23 mouse cellular contexts compared by ENCODE assay signal in the genomic region with DNA sequence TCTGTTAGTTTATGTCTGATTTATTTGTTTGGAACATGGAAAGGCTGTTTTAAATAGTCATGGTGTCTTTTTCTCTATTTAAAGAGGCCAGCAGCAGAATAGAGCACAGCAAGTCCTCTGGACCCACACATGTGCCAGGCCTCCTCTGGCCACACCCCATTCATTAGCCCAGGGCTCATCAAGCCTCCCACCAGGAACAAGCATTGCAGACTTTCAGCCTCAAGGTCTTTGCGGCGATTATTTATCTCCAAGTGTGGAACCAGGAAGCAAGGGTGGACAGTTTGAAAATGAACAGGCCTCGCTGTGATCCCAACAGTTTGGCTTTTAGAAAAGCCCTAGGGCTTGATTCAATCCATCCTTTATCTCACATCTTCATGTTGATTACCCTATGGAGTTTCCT. TPM values are rescaled to one million over a fixed set of nuclear protein-coding genes. Genes with fewer than 3 reads are reported as not detected.
A peak's percentile ranks its signal among the peaks of the same experiment; 100 is the strongest.
DNase-seq lines count a peak whose midpoint lies in the region; ATAC-seq and TF ChIP-seq lines count a peak whose summit lies in the region.
"Had no signal": no experiment of that assay in that cellular context is flagged by ENCODE, and none has a peak within 500 bp of the region (broad histone marks: within the 10 kb centered on the region; RNA-seq: fewer than 3 reads in every experiment).

No protein-coding gene starts in this region.

- peaks cover 5% of the 10 kb centered on the region; the same call in 1 of the 2 replicates for H3K4me1 ChIP-seq in kidney, postnatal 0 days (replicated peaks; ENCODE audit: insufficient read depth, low read length)
- no peaks in the 10 kb centered on the region for H3K4me1 ChIP-seq in forebrain, embryonic 14.5 days (ENCODE audit: control insufficient read depth, insufficient read depth, low read length)
- H3K4me1 ChIP-seq: forebrain, embryonic 15.5 days; hindbrain, embryonic 15.5 days had no signal

- no peaks in the 10 kb centered on the region for H3K36me3 ChIP-seq in kidney, postnatal 0 days (ENCODE audit: insufficient read depth, low read length)
- no peaks in the 10 kb centered on the region for H3K36me3 ChIP-seq in forebrain, embryonic 14.5 days (ENCODE audit: control insufficient read depth, insufficient read depth, low read length)
- H3K36me3 ChIP-seq: embryonic facial prominence, embryonic 13.5 days; forebrain, embryonic 15.5 days; heart, embryonic 15.5 days; hindbrain, embryonic 15.5 days; limb, embryonic 15.5 days; midbrain, embryonic 10.5 days had no signal

- H3K4me2 ChIP-seq in kidney, postnatal 0 days (ENCODE audit: low read length): no peak overlapping the region
- no peak overlapping the region for H3K4me2 ChIP-seq in forebrain, embryonic 14.5 days (ENCODE audit: low read length)
- H3K4me2 ChIP-seq: forebrain, embryonic 15.5 days; heart, embryonic 15.5 days; hindbrain, embryonic 15.5 days; limb, embryonic 15.5 days had no signal

- peak; percentile 49 for DNase-seq in kidney, postnatal 0 days (ENCODE audit: low spot score)
- DNase-seq in kidney, adult 8-10 months: no peak
- peak; percentile 64 for DNase-seq in adrenal gland, adult 2 months
- peak; percentile 15 for DNase-seq in adrenal gland, postnatal 25 days
- DNase-seq in ovary, postnatal 14 days (ENCODE audit: low spot score): peak; percentile 9
- no peak for DNase-seq in right cerebral cortex, postnatal 4 days
- DNase-seq in forebrain, embryonic 14.5 days (ENCODE audit: low spot score): no peak
- DNase-seq: cerebellum, adult 11 months; gastrocnemius, postnatal 14 days; heart, adult 2 months; heart, postnatal 4 days; kidney, adult 18-20 months; right cerebral cortex, postnatal 14 days; thymus, postnatal 4 days had no signal

- TF ChIP-seq CTCF in kidney, postnatal 0 days (IDR thresholded peaks at IDR 0.05; ENCODE audit: low read depth): no peak

- WGBS in kidney, postnatal 0 days: 37% methylated on average over 3 of the region's 3 CpGs
- WGBS in forebrain, embryonic 14.5 days: 77% methylated on average over 3 of the region's 3 CpGs

- no peak overlapping the region for H3K27ac ChIP-seq in kidney, postnatal 0 days
- no peak overlapping the region for H3K27ac ChIP-seq in forebrain, embryonic 14.5 days (ENCODE audit: low read depth, low read length)
- H3K27ac ChIP-seq: embryonic facial prominence, embryonic 13.5 days; forebrain, embryonic 15.5 days; heart, adult 2 months; heart, embryonic 15.5 days; hindbrain, embryonic 15.5 days; limb, embryonic 15.5 days; macrophage; midbrain, embryonic 10.5 days had no signal

- no peak overlapping the region for H3K4me3 ChIP-seq in kidney, postnatal 0 days (replicated peaks; ENCODE audit: low read depth, low read length)
- H3K4me3 ChIP-seq in forebrain, embryonic 14.5 days (ENCODE audit: low read depth, low read length): no peak overlapping the region
- H3K4me3 ChIP-seq: embryonic facial prominence, embryonic 13.5 days; forebrain, embryonic 15.5 days; heart, adult 2 months; heart, embryonic 15.5 days; hindbrain, embryonic 15.5 days; limb, embryonic 15.5 days; midbrain, embryonic 10.5 days had no signal

- H3K9ac ChIP-seq in kidney, postnatal 0 days (ENCODE audit: low read depth, low read length): no peak overlapping the region
- H3K9ac ChIP-seq in forebrain, embryonic 14.5 days (ENCODE audit: low read length): no peak overlapping the region
- H3K9ac ChIP-seq: embryonic facial prominence, embryonic 13.5 days; forebrain, embryonic 15.5 days; heart, embryonic 15.5 days; hindbrain, embryonic 15.5 days; limb, embryonic 15.5 days had no signal

- ATAC-seq in kidney, postnatal 0 days (replicated peaks; ENCODE audit: low FRiP score, low read depth): no peak
- no peak for ATAC-seq in forebrain, embryonic 14.5 days
- ATAC-seq: forebrain, embryonic 15.5 days had no signal

- H3K9me3 ChIP-seq in kidney, postnatal 0 days (replicated peaks; ENCODE audit: low read length): no peaks in the 10 kb centered on the region
- H3K9me3 ChIP-seq in forebrain, embryonic 14.5 days (replicated peaks; ENCODE audit: control insufficient read depth, low read length): no peaks in the 10 kb centered on the region
- H3K9me3 ChIP-seq: embryonic facial prominence, embryonic 13.5 days; forebrain, embryonic 15.5 days; heart, embryonic 15.5 days; hindbrain, embryonic 15.5 days; limb, embryonic 15.5 days; midbrain, embryonic 10.5 days had no signal

- no peaks in the 10 kb centered on the region for H3K27me3 ChIP-seq in kidney, postnatal 0 days (ENCODE audit: insufficient read depth, low read length)
- H3K27me3 ChIP-seq in forebrain, embryonic 14.5 days (replicated peaks; ENCODE audit: control insufficient read depth, insufficient read depth, low read length): no peaks in the 10 kb centered on the region
- H3K27me3 ChIP-seq: CH12.LX; embryonic facial prominence, embryonic 13.5 days; forebrain, embryonic 15.5 days; hindbrain, embryonic 15.5 days; limb, embryonic 15.5 days had no signal

RNA-seq across cellular contexts. Expression of a gene that starts 35.5 kb away (rescaled TPM):
- 25.8 and 29.3 TPM in 2 replicates for polyA plus RNA-seq in kidney, postnatal 0 days (2015; fragmentation: Nextera tagmentation; extraction: Ambion mirVana)
- 100 to 1,000 TPM in 1 of 2 experiments, 10 to 100 TPM in 1; 63.9 to 103 TPM for total RNA-seq in adrenal gland, adult 2 months (2021)
- polyA plus RNA-seq in adrenal gland, adult 2 months (2012; rRNA removed): 35.8 and 42.1 TPM in 2 replicates
- 92.8 and 107 TPM in 2 replicates for total RNA-seq in adrenal gland, postnatal 25 days (2021)
- 36.2 and 41.6 TPM in 2 replicates for polyA plus RNA-seq in forebrain, embryonic 14.5 days (2014; fragmentation: Nextera tagmentation; extraction: Ambion mirVana)
- total RNA-seq: MEL had no signal

Comparison
In these comparisons a context has a peak if more than half of its experiments do, and no peak if none do; other contexts are left out.
1. DNase-seq: peak in kidney, postnatal 0 days (single experiment), adrenal gland, adult 2 months (single experiment), adrenal gland, postnatal 25 days (single experiment) and ovary, postnatal 14 days (single experiment); none in kidney, adult 8-10 months (0 of 2), right cerebral cortex, postnatal 4 days (single experiment) and forebrain, embryonic 14.5 days (single experiment).